Mouse (Mus musculus) neural tube, embryonic 14.5 days (tissue): ENCODE data around the gene Ano6. TPM values are rescaled to one million over a fixed set of nuclear protein-coding genes. Genes with fewer than 3 reads are reported as not detected.

Source experiments
- ATAC-seq: fragments of 200-750 bp; cut with Nextera tagmentation; 2 replicates; pipeline ENCODE4 v1.8.0; 2017; ENCODE audit warnings: low read depth, mild to moderate bottlenecking, moderate TSS enrichment, moderate library complexity
- H3K27ac ChIP-seq: fragments of 300-500 bp; sonication (generic); 2 replicates; pipeline ENCODE4 v1.5.1; 2014; ENCODE audit warnings: low read depth, mild to moderate bottlenecking, control low read depth, low read length, moderate library complexity, mixed read lengths
- H3K27me3 ChIP-seq: fragments of 300-500 bp; sonication (generic); 2 replicates; pipeline ENCODE4 v1.6.1; 2014; ENCODE audit warnings: low read length; ENCODE audit not compliant: control insufficient read depth, insufficient read depth
- H3K36me3 ChIP-seq: fragments of 300-500 bp; sonication (generic); 2 replicates; pipeline ENCODE4 v1.6.1; 2014; ENCODE audit warnings: low read length, mixed read lengths; ENCODE audit not compliant: control insufficient read depth, insufficient read depth
- H3K4me1 ChIP-seq: fragments of 300-500 bp; sonication (generic); 2 replicates; pipeline ENCODE4 v1.6.1; 2014; ENCODE audit warnings: low read length; ENCODE audit not compliant: control insufficient read depth, insufficient read depth
- H3K4me2 ChIP-seq: fragments of 300-500 bp; sonication (generic); 2 replicates; pipeline ENCODE4 v1.6.1; 2014; ENCODE audit warnings: mild to moderate bottlenecking, low read depth, low read length, control low read depth
- H3K4me3 ChIP-seq: fragments of 300-500 bp; sonication (generic); 2 replicates; pipeline ENCODE4 v1.5.1; 2014; ENCODE audit warnings: low read depth, low read length, control low read depth, mixed read lengths
- H3K9ac ChIP-seq: fragments of 300-500 bp; sonication (generic); replicated peaks from 2 replicates; pipeline ENCODE4 v1.6.1; 2014; ENCODE audit warnings: low read depth, mild to moderate bottlenecking, control low read depth, low read length, mixed read lengths
- H3K9me3 ChIP-seq: fragments of 300-500 bp; sonication (generic); 2 replicates; pipeline ENCODE4 v1.6.1; 2016; ENCODE audit warnings: low read length; ENCODE audit not compliant: control insufficient read depth
- WGBS: fragments of 180-500 bp; shearing (Covaris S2); extraction: QIAGEN DNeasy Blood & Tissue Kit; methylation state at CpG from one replicate; pipeline ENCODE4 v1.1.7; 2014; 5-methylcytosine and 5-hydroxymethylcytosine counted together
- polyA plus RNA-seq: library from polyadenylated mRNA; unstranded; fragments of >200 nt; fragmentation: Nextera tagmentation; extraction: Ambion mirVana; gene quantifications from 2 replicates; pipeline ENCODE4 v1.2.1, GENCODE M21; 2014

The Ano6 gene
- polyA plus RNA-seq, 1 experiment from 2014 or later, result 32.3 TPM

- H3K4me1 ChIP-seq, result peaks cover 8% of the 10 kb centered on the region; the same call in 1 of the 2 replicates
- no peak overlapping the region for H3K9ac ChIP-seq
- no peaks in the 10 kb centered on the region; the same call in 1 of the 2 replicates for H3K27me3 ChIP-seq
- H3K27ac ChIP-seq, result no peak overlapping the region
- H3K4me3 ChIP-seq, result peak overlapping the region; percentile 76
- no peak for ATAC-seq
- no peaks in the 10 kb centered on the region for H3K9me3 ChIP-seq
- WGBS, result 54% methylated on average over 5 of the region's 5 CpGs
- H3K36me3 ChIP-seq, result no peaks in the 10 kb centered on the region
- H3K4me2 ChIP-seq, result peak overlapping the region; percentile 64
Observed at GRCm38 (mm10) chr15:95791855-95792254, 1.2 kb downstream of the Ano6 start.

GRCm38 (mm10) chr15:95792261-95793260 is 1.9 kb downstream of the Ano6 start:
- Histone ChIP-seq H3K27ac (no peak overlapping the region), H3K27me3 (no peaks in the 10 kb centered on the region; the same call in 1 of the 2 replicates), H3K4me3 (no peak overlapping the region), H3K9me3 (no peaks in the 10 kb centered on the region), H3K4me2 (peak overlapping the region; percentile 64; the same call in 1 of the 2 replicates), H3K9ac (no peak overlapping the region), H3K4me1 (peaks cover 8% of the 10 kb centered on the region; the same call in 1 of the 2 replicates), H3K36me3 (no peaks in the 10 kb centered on the region)
- WGBS, result 81% methylated on average over 25 of the region's 25 CpGs
- ATAC-seq, result no peak

- Histone ChIP-seq H3K9me3 (no peaks in the 10 kb centered on the region), H3K36me3 (no peaks in the 10 kb centered on the region), H3K4me3 (no peak overlapping the region), H3K27ac (no peak overlapping the region), H3K4me1 (peaks cover 8% of the 10 kb centered on the region; the same call in 1 of the 2 replicates), H3K9ac (no peak overlapping the region), H3K27me3 (no peaks in the 10 kb centered on the region; the same call in 1 of the 2 replicates), H3K4me2 (no peak overlapping the region)
- no peak for ATAC-seq
- 95% methylated on average over 9 of the region's 9 CpGs for WGBS
Observed at GRCm38 (mm10) chr15:95793748-95794491, 3.3 kb downstream of the Ano6 start.

- no peak overlapping the region for H3K27ac ChIP-seq
- H3K4me1 ChIP-seq, result peaks cover 8% of the 10 kb centered on the region; the same call in 1 of the 2 replicates
- H3K27me3 ChIP-seq, result no peaks in the 10 kb centered on the region
- WGBS, result 60% methylated on average over 10 of the region's 10 CpGs
- no peaks in the 10 kb centered on the region for H3K36me3 ChIP-seq
- no peak overlapping the region for H3K9ac ChIP-seq
- no peak overlapping the region for H3K4me2 ChIP-seq
- H3K9me3 ChIP-seq, result no peaks in the 10 kb centered on the region
- ATAC-seq, result no peak
- no peak overlapping the region for H3K4me3 ChIP-seq
Observed at GRCm38 (mm10) chr15:95794611-95795565, 4.2 kb downstream of the Ano6 start.

GRCm38 (mm10) chr15:95796062-95796461 is 5.4 kb downstream of the Ano6 start:
- Histone ChIP-seq H3K4me3 (no peak overlapping the region), H3K4me1 (peaks cover 8% of the 10 kb centered on the region; the same call in 1 of the 2 replicates), H3K27ac (no peak overlapping the region), H3K36me3 (no peaks in the 10 kb centered on the region), H3K9ac (no peak overlapping the region), H3K9me3 (no peaks in the 10 kb centered on the region), H3K27me3 (no peaks in the 10 kb centered on the region), H3K4me2 (no peak overlapping the region)
- WGBS, result 67% methylated on average over 5 of the region's 5 CpGs
- ATAC-seq, result no peak

GRCm38 (mm10) chr15:95797144-95797983 is 6.7 kb downstream of the Ano6 start:
- H3K4me1 ChIP-seq, result peaks cover 8% of the 10 kb centered on the region; the same call in 1 of the 2 replicates
- no peak overlapping the region for H3K9ac ChIP-seq
- H3K27ac ChIP-seq, result no peak overlapping the region
- H3K4me2 ChIP-seq, result no peak overlapping the region
- 75% methylated on average over 9 of the region's 9 CpGs for WGBS
- H3K36me3 ChIP-seq, result no peaks in the 10 kb centered on the region
- H3K27me3 ChIP-seq, result no peaks in the 10 kb centered on the region
- no peak overlapping the region for H3K4me3 ChIP-seq
- no peak for ATAC-seq
- H3K9me3 ChIP-seq, result no peaks in the 10 kb centered on the region

GRCm38 (mm10) chr15:95798266-95798665 is 7.6 kb downstream of the Ano6 start:
- WGBS, result 90% methylated on average over 7 of the region's 7 CpGs
- Histone ChIP-seq H3K27me3 (no peaks in the 10 kb centered on the region), H3K4me3 (no peak overlapping the region), H3K4me1 (peaks cover 6% of the 10 kb centered on the region; the same call in 1 of the 2 replicates), H3K36me3 (no peaks in the 10 kb centered on the region), H3K9ac (no peak overlapping the region), H3K27ac (no peak overlapping the region), H3K9me3 (no peaks in the 10 kb centered on the region), H3K4me2 (no peak overlapping the region)
- no peak for ATAC-seq
